Mouse (Mus musculus): ENCODE data around the gene Unc119b.
A peak's percentile ranks its signal among the peaks of the same experiment; 100 is the strongest.
"Not testable (repeated sequence)": the region's sequence is repeated elsewhere in the genome, so short reads cannot be mapped to it uniquely, and the experiment has no call there.

Gene Unc119b

DNA sequence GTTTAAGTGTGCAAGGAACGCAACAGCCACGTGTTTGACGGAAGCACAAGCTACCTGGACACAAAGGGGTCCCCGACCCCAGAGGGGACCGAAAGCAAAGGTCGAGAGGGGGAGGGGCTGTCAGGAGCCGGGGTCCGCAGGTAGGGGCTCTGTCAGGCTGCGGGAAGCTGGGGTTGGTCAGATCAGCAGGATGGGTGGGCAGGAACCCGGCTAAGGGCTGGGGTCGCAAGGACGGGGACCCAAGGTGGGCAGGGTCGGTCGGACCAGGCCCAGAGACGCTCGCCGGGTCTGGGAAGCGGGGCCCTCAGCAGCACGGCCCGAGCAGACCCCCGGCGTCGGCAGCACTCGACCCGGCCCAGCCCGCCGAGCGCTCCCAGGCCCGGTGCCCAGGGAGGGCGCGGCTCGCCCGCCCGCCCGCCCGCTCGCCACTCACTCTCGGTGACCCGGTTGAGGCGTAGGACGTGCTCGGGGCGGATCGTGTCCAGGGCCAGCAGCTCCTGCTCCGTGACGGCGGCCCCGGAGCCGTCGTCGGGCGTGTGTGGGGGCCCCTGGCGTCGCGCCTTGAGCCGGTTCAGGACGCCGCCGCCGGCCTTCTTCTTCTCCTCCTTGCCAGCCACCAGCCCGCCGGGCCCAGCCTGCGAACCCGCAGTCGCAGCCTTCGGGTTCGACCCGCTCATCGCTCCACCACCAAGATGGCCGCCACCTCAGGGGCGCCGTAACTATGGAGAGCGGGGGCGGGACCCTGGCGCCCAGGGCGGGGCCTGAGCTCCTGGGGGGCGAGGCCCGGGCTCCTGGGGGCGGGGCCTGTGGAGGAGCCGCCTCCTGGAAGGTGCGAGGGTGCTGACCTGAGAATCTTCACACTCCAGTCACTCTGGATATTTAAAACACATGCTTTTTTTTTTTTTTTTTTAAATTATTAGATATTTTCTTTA is at the start of gene Unc119b:
Unc119b (minus strand) TSS at position 742 of the 932 bp plus-strand sequence.
- peak; percentile 91 for DNase-seq

DNA sequence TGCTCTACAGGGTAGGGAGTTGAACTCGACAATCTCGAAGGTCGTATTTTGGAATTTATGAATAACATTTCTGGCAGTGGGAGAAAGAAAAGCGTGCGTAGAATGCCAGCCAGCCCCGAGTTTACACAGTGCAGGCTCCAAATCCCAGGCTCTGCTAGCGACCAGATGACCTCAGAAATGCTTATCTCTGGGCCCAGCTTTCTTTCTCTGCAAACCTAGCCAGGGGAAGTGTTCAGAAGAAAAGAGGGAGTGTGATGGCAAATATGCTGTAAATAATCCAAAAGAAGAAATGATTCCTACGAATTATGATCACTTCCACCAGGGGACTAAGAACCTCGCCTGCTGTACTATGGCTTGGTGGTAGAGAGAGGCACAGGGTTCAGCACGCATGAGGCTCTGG is 48.7 kb upstream of the Unc119b start:
- DNase-seq, result no peak

DNA sequence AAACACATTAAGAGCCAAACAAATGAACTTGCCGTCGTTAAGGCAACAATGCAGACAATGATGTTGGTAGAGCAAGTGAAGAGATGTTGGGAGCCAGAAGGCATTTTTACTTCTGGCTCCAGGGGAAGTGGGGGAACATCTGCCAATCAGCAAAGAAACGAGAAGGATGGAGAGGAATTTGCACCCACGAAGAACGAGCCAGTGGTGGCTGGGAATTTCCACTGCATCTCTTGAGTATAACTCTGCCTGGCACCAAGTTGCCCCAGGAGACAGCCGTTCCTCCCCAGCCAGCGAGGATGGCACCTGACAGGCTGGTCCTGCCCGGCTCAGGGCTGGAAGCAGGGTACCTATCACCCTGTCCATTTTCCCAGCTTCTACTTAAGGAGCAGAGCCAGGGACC is 48.1 kb upstream of the Unc119b start:
- DNase-seq, result no peak

DNA sequence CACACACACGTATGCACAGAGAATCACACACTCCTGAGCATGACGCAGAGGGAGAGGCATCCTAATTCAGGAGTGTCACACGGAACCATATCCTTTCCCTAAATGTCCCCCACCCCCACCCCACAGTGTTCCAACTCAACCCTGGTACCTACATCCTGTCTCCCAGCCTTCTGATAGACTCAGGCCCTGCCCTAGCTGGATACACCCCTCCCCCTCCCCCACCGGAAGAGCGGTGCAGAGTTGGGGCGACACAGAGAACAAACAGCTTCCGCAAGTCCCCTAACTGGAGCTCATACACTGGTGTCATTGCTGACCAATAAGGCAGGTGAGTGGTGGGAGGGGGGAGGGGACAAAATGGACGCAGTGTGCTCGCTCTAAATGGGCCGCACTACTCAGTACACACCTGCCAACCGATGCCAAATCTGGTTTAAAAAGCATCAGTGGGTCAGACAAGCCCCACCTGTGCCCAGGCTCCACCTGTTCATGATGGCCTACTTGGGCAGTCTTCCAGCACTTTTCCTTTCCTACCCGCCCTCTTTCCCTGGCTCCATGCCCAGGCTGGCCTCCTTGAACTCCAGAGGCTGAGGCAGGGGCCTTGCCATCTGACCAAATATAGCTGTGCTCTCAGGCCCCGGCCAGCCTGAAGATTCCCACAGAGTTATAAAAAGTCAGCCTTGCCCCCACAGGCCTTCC is 46.6 kb upstream of the Unc119b start:
- DNase-seq, result peak; percentile 36 to 68

DNA sequence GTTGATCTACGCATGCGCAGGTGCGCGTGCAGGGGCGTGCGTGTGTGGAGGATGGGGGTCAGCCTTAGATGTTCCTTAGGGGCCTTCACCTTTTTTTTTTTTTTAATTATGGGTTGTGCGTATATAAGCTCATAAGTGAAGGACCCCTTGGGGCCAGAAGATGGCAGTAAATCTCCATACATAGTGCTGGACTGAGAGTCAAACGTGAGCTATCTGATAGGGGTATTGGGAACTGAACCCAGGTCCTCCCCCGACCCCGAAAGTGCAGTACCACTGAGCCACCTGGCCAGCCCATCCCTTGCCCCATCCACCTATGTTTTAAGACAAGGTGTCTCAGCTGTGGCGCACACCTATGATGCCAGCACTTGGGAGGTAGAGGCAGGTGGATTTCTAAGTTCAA is 44.8 kb upstream of the Unc119b start:
- DNase-seq, result no peak

- no peak for DNase-seq
Measured at GRCm38 (mm10) chr5:115177866-115178265, 43.1 kb upstream of the Unc119b start.

- peak in 1 of 2 experiments; percentile 39 for DNase-seq
Measured at GRCm38 (mm10) chr5:115174554-115174953, 39.8 kb upstream of the Unc119b start.

DNA sequence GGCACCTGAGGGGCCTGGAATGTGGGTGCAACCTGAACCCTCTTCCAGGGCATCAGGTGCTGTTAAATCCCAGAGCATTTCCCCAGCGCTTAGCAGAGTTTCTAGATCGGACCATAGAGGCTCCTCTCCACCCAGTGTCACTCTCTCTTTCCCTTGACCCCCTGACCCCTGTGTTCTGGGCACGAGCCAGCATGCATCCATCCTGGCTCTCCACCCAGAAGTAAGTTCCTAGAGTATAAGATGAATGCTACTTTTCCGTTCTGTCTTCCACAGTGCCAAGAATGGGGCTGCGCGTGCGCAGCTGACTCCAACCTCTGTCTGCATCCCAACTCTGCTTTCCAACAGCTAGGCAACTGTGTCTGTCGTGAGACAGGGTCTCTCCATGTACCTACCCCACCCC is 35.4 kb upstream of the Unc119b start:
- DNase-seq, result no peak

DNA sequence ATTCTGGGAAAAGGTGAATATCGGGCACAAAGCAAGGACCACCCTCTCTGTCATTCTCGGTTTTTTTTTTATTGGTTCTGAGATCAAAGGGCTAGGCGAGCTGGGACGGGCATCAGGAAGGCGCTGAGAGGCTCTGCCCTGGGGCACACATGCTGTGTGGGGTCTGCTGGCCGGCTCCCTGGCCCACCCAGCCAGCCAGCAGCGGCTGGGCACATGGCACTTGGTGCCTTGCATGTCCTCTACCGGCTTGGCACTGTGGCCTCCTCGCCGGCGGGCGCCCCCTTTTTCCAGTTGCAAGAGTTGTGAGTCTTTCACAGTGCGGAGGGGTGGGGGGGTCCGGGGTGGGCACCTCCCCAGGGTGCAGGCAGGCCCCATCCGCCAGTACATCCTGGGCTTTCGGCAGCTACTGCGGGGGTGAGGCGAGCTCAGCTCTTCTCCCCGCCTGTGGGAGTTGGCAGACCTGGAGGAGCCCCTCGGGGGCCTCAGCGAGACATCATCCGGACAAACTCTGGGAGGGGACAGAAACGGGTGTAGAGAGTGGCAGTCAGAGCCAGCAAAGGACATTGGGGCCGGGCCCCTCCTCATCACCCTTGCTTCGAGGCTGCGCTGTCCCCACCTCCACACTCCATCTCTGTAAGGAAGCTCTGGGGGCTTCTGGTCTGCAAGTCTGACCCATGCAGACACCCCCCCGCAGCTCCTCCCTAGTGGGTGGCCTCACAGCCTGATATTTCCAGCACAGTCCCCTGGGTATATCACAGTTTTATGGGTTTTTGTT is 34.1 kb upstream of the Unc119b start:
- peak in 1 of 2 experiments; percentile 48 for DNase-seq

DNA sequence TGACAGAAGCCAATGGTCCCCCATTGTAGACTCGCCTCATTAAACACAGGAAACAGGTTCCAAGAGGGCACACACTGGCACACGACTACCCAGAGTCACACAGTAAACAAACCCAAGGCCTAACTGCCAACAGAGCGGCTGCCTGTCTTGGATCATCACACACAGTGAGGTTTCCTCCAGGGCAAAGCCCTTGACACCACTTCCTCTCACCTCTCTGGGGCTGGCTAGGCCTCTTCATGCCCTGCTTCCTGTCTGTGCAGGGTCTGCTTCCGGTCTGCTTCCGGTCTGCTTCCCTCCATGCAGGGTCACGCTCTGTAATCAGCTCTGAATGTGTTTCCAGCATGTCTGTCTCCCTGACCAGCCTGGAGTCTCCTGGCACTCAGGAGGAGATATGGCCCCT is 32.6 kb upstream of the Unc119b start:
- peak; percentile 73 to 85 for DNase-seq

DNA sequence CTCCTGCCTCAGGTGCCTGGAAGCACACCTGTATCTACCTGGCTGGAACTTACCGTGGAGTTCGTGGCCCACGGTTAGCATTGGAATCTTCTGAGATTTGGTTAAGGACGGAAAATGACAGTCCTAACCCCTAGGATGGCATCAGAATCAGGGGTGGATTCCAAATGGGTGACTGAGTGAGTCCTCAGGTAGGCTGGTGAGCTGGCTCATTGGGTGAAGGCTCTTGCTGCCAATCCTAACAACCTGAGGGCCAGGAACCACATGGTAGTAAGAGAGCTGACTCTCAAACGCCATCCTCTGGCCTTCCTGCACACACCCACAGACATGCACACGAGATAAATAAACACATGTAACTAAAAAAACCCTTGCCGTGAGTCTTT is 32.0 kb upstream of the Unc119b start:
- no peak for DNase-seq

- no peak for DNase-seq
Measured at GRCm38 (mm10) chr5:115165895-115166814, 31.4 kb upstream of the Unc119b start.

- no peak for DNase-seq
Measured at GRCm38 (mm10) chr5:115165351-115165750, 30.6 kb upstream of the Unc119b start.

DNA sequence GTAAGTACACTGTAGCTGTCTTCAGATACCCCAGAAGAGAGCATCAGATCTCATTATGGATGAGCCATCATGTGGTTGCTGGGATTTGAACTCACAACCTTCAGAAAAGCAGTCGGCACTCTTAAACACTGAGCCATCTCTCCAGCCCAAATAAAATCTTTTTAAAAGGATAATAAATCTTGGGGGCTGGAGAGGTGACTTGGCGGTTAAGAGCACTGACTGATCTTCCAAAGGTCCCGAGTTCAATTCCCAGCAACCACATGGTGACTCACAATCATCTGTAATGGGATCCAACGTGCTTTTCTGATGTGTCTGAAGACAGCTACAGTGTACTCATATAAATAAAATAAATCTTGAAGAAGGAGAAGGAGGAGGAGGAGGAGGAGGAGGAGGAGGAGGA is 29.7 kb upstream of the Unc119b start:
- DNase-seq, result not testable (repeated sequence)

GRCm38 (mm10) chr5:115163563-115163962 is 28.8 kb upstream of the Unc119b start:
- DNase-seq, result peak; percentile 76

- DNase-seq, result not testable (repeated sequence)
Measured at GRCm38 (mm10) chr5:115161940-115162279, 27.1 kb upstream of the Unc119b start.

DNA sequence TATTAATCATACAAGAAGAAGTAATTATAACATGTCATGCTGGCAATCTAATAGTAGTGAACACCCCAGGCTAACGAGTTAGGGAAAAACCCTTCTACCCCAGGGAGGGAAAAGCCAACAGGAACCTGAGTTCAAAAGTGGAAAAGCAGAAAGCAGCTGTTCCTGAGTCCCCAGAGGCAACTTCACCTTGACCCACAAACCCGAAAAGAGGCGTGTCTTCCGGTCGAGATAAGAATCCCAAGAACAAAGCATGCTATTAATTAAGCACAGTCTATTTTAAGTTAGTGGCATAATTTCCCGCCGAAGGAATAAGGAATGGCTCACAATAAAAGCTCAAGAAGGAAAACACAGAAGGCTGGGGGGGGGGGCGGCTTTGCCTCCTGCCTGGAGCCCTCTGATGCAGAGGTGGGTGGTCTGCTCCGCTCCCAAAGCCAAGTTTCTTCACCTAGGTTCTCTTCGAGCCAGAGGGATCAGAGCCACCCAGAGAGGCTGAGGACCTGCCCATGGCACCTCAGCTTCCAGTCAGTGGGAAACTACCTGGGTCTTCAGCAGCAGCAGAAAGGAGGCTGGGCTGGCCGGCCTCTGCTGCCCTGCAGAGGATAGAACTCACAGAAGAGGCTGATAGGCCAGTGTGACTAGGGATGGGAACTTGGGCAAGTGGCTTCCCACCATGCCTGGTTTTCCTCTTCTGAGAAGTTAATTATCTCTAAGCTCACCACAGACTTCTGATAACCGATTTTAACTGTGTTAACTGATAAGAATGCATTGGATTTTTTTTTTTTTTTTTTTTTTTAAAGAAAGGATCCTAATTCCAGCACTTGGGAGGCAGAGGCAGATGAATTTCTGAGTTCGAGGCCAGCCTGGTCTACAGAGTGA is 26.5 kb upstream of the Unc119b start:
- DNase-seq, result no peak

GRCm38 (mm10) chr5:115160655-115161054 is 25.9 kb upstream of the Unc119b start:
- DNase-seq, result no peak

DNA sequence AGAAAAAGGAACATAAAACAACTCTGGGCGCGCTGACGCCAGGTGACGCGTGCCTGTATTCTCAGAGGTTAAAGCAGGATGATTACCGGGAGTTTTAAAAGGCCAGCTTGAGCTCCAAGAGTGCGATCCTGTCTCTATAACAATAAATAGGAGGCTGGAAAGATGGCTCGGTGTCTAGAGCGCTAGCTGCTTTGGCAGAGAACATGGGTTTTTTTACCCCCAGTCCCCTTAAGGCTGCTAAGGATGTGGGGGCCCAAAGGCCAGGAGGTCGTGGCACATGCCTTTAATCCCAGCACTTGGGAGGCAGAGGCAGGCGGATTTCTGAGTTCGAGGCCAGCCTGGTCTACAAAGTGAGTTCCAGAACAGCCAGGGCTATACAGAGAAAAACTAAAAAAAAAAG is 24.4 kb upstream of the Unc119b start:
- no peak for DNase-seq

- DNase-seq, result peak; percentile 98 to 100
Measured at GRCm38 (mm10) chr5:115158040-115158983, 23.5 kb upstream of the Unc119b start, which contains the start of gene Mlec. TSS of gene Mlec (minus strand) at chr5:115158179.

Data from thymus, postnatal 36 days (tissue).